In genomic region chr19:44294588-44295041, GRCm38 (mm10) we compare ENCODE assay signal across 8 mouse cellular contexts. TPM values are rescaled to one million over a fixed set of nuclear protein-coding genes. Genes with fewer than 3 reads are reported as not detected.
A peak's percentile ranks its signal among the peaks of the same experiment; 100 is the strongest.
DNase-seq lines count a peak whose midpoint lies in the region; ATAC-seq lines count a peak whose summit lies in the region.

No protein-coding gene starts in this region.

- H3K4me2 ChIP-seq in hindbrain, embryonic 16.5 days (ENCODE audit: low read length): peak overlapping the region; percentile 100

- peaks cover 56% of the 10 kb centered on the region for H3K79me2 ChIP-seq in macrophage (ENCODE audit: inconsistent target)

- peaks cover 11% of the 10 kb centered on the region; the same call in 1 of the 2 replicates for H3K36me3 ChIP-seq in hindbrain, embryonic 16.5 days (ENCODE audit: control insufficient read depth, insufficient read depth, low read length)
- no peaks in the 10 kb centered on the region; the same call in 1 of the 2 replicates for H3K36me3 ChIP-seq in macrophage (ENCODE audit: inconsistent target)

- 0% methylated on average over 14 of the region's 14 CpGs for WGBS in hindbrain, embryonic 16.5 days
- WGBS in macrophage (ENCODE audit: missing documents): 0% methylated on average over 13 of the region's 14 CpGs

- no peaks in the 10 kb centered on the region for H3K27me3 ChIP-seq in hindbrain, embryonic 16.5 days (replicated peaks; ENCODE audit: control insufficient read depth, insufficient read depth, low read length)

- ATAC-seq in hindbrain, embryonic 16.5 days: peak; percentile 51

- H3K27ac ChIP-seq in hindbrain, embryonic 16.5 days (ENCODE audit: low read depth, low read length): peak overlapping the region; percentile 98
- H3K27ac ChIP-seq in macrophage: peak overlapping the region; percentile 97

- peak; percentile 84 for DNase-seq in T-cell, adult 2 months (ENCODE audit: low spot score)
- DNase-seq in cerebellum, postnatal 36 days: peak; percentile 89 to 90
- DNase-seq in gastrocnemius, adult 18-20 months (ENCODE audit: low spot score): peak; percentile 86
- DNase-seq in left cerebral cortex, adult 18-20 months (ENCODE audit: low spot score in 2 of 2): peak; percentile 90 to 94
- DNase-seq in retina, postnatal 7 days (ENCODE audit: low read depth, low spot score): peak; percentile 76
- peak; percentile 78 to 80 for DNase-seq in urinary bladder, adult 18-20 months (ENCODE audit: low spot score in 2 of 2)

- H3K4me3 ChIP-seq in hindbrain, embryonic 16.5 days (ENCODE audit: low read length): peak overlapping the region; percentile 87
- peak overlapping the region; percentile 99 for H3K4me3 ChIP-seq in macrophage (ENCODE audit: inconsistent target)

- H3K4me1 ChIP-seq in hindbrain, embryonic 16.5 days (ENCODE audit: control insufficient read depth, insufficient read depth, low read depth, low read length): peaks cover 45% of the 10 kb centered on the region

- peak overlapping the region; percentile 97 for H3K9ac ChIP-seq in hindbrain, embryonic 16.5 days (ENCODE audit: low read depth, low read length)

- no peaks in the 10 kb centered on the region for H3K9me3 ChIP-seq in hindbrain, embryonic 16.5 days (ENCODE audit: control insufficient read depth, low read length)

RNA-seq across cellular contexts. Expression of gene Scd2, which starts 1.1 kb away (rescaled TPM):
- 1 to 10 TPM; 5.5 to 8.3 TPM for total RNA-seq in gastrocnemius, adult 18-20 months (2021)
- polyA plus RNA-seq in hindbrain, embryonic 16.5 days (2015; fragmentation: Nextera tagmentation; extraction: Ambion mirVana): 290 and 322 TPM in 2 replicates
- total RNA-seq in left cerebral cortex, adult 18-20 months (2021): 100 to 1,000 TPM; 581 to 588 TPM
- total RNA-seq in macrophage (2018; cell fraction: chromatin; rRNA removed): 100 to 1,000 TPM in 2 of 26 experiments, 10 to 100 TPM in 14, 1 to 10 TPM in 10; 2.2 to 156 (median 19.0) TPM
- 100 to 1,000 TPM; 105 to 368 (median 202) TPM for total RNA-seq in macrophage (2018; cell fraction: cytosol; rRNA removed)
- 100 to 1,000 TPM in 21 of 26 experiments, 10 to 100 TPM in 5; 21.2 to 569 (median 200) TPM for total RNA-seq in macrophage (2018; cell fraction: nucleus; rRNA removed)
- 51.1 to 117 TPM (median 106 TPM) in 3 replicates for polyA plus RNA-seq in macrophage (2018)

RNA-seq across cellular contexts. Expression of gene Scd4, which starts 38.3 kb away (rescaled TPM):
- total RNA-seq in gastrocnemius, adult 18-20 months (2021): under 1 TPM in 1 of 2 experiments, not detected in 1; 0.14 TPM
- polyA plus RNA-seq in hindbrain, embryonic 16.5 days (2015; fragmentation: Nextera tagmentation; extraction: Ambion mirVana): 0.16 and 0.21 TPM in 2 replicates
- total RNA-seq in left cerebral cortex, adult 18-20 months (2021): 1 to 10 TPM; 2.2 to 2.7 TPM
- total RNA-seq in macrophage (2018; cell fraction: chromatin; rRNA removed): 10 to 100 TPM in 6 of 26 experiments, 1 to 10 TPM in 14, under 1 TPM in 3, not detected in 3; 0.40 to 17.8 (median 3.0) TPM
- 1 to 10 TPM in 3 of 26 experiments, under 1 TPM in 23; 0.06 to 1.3 (median 0.31) TPM for total RNA-seq in macrophage (2018; cell fraction: cytosol; rRNA removed)
- total RNA-seq in macrophage (2018; cell fraction: nucleus; rRNA removed): 10 to 100 TPM in 1 of 26 experiments, 1 to 10 TPM in 17, under 1 TPM in 6, not detected in 2; 0.23 to 10.8 (median 1.9) TPM
- 0.15 to 0.19 TPM (median 0.16 TPM) in 3 replicates for polyA plus RNA-seq in macrophage (2018)

Comparison
In these comparisons a context has a peak if more than half of its experiments do, and no peak if none do; other contexts are left out.
1. Peak in every context shown above with its lines: DNase-seq, ATAC-seq, H3K4me3 ChIP-seq and H3K27ac ChIP-seq.
2. RNA of gene Scd2, which starts 1.1 kb away (total RNA-seq): 581 to 588 TPM in left cerebral cortex, adult 18-20 months; 5.5 to 8.3 TPM in gastrocnemius, adult 18-20 months; every median in the first group is over 10 times any median in the second.